Mouse (Mus musculus) kidney, adult 9 months (tissue): ENCODE results near the gene Khdc3.
"Not testable (repeated sequence)": the region's sequence is repeated elsewhere in the genome, so short reads cannot be mapped to it uniquely, and the experiment has no call there.

ENCODE experiments used
- DNase-seq: peaks from one replicate; pipeline ENCODE4 v3.0.0; 2022

Khdc3 gene

DNA sequence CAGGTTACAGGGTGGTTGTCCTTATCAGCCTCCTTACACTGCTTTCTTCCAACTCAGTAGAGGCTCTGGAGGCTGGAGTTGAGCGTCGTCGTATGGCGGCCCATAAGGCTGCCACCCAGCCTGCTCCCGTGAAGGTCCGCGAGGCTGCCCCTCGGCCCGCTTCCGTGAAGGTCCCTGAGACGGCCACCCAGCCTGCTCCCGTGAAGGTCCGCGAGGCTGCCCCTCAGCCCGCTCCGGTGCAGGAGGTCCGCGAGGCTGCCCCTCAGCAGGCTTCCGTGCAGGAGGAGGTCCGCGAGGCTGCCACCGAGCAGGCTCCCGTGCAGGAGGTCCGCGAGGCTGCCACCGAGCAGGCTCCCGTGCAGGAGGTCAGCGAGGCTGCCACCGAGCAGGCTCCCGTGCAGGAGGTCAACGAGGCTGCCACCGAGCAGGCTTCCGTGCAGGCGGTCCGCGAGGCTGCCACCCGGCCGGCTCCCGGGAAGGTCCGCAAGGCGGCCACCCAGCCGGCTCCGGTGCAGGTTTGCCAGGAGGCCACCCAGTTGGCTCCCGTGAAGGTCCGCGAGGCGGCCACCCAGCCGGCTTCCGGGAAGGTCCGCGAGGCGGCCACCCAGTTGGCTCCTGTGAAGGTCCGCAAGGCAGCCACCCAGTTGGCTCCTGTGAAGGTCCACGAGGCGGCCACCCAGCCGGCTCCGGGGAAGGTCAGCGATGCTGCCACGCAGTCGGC lies 1.7 kb downstream of the Khdc3 start:
- peak; percentile 37 for DNase-seq

GRCm38 (mm10) chr9:73103880-73104198 lies 2.2 kb downstream of the Khdc3 start:
- DNase-seq = no peak

- DNase-seq = no peak
These were observed 3.5 kb downstream of the Khdc3 start for GRCm38 (mm10) chr9:73105141-73105540.

GRCm38 (mm10) chr9:73105771-73106170 lies 4.1 kb downstream of the Khdc3 start:
- no peak for DNase-seq

GRCm38 (mm10) chr9:73112919-73113906 lies 11.6 kb downstream of the Khdc3 start, which contains the start of gene Rsl24d1:
Rsl24d1 (plus strand) TSS chr9:73113426.
- DNase-seq = peak; percentile 93

DNA sequence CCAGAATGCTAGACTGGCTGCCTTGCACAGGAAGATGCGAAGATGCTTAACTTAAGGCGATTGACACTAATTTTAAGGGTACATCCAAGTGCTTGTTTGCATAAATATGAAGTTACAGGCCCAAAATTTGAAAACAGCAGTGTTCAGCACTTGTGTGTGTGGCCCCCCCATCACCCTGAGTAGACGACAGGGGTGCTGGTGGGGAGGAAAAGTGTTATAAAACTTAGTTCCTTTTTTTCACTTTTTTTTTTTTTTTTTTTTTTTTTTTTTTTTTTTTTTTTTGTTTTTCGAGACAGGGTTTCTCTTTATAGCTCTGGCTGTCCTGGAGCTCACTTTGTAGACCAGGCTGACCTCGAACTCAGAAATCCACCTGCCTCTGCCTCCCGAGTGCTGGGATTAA lies 15.1 kb downstream of the Khdc3 start:
- DNase-seq = not testable (repeated sequence)

DNA sequence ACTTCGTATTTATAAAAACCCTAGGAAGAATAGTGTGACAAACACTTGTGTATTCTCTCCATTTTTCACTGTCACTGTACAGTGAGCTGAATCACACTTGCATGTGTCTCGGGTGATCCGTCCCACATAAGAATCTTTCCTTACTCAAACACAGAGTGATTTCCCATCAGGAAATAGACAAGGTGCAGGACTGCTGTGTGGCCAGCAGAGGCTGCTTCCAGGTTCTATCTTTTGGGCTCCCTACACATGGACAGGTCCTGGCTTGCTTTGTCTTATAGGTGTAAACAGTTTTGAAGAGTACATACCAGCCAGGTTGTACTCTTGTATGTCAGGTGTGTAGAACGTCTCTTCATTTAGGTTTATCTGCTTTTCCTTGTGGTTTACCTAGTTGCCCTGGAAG lies 16.4 kb downstream of the Khdc3 start:
- no peak for DNase-seq

DNA sequence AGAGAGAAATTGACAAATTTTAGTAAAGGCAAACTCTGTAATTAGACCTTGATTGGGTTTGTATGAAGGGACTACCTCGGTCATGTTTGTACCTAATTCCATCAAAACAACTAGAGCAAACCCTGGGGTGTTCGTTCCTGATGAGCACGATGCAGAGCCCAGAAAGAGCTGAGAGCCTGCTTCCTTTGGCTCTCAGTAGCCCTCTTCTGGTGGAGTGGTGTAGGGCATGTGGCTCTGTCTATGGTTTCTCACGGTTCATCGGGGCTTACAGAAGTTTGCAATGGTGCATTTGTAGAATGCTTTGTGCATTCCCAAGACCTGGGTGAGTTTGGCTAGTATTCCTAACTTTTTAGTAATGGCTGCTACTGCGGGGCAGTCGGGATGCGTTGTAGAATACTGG lies 20.1 kb downstream of the Khdc3 start:
- no peak for DNase-seq

DNA sequence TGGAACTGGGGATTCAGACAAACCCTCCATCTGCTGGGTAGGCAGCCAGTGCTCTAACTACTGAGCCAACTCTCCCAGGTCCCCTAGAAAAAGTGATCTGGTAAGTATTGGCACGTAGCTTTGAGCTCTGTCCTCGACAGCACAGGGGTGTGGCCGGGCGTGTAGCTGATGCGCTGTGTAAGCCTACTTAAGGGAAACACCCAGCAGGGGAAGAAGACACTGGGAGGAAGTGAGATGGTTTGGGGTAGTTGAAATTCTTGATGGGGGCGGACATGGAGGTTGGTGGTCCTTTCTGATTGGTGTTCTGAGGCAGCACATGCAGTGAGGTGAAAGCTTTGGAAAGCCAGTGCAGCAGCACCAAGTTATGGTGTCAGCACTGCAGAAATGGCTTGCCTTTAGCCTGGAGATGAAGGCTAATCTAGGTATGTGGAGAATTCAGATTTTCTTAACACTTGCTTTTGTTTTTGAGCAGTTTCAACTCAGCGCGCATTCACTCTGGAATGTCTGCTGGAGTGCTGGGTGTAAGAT lies 23.5 kb downstream of the Khdc3 start:
- no peak for DNase-seq

- DNase-seq = no peak
These were observed 25.8 kb downstream of the Khdc3 start for GRCm38 (mm10) chr9:73127457-73127856.

GRCm38 (mm10) chr9:73129875-73130274 lies 28.2 kb downstream of the Khdc3 start:
- DNase-seq = peak; percentile 28

DNA sequence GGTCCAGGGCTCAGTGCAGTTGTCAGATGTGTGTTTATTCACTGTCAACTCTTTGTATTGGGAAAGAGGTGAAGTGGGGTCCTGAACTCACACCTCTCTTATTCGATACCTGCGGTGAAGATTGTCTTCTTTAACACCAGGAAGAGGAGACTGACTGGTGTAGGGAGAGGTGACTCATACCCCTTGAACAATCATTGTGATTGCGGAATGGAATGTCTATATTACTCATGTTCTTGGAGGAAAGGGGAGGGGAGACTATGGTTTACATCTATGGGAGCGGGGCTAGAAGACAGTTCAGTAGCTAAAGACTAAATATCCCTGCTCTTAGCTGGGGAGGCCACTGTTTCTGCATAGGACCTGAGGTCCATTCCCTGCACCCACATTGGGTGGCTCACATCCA lies 28.9 kb downstream of the Khdc3 start:
- no peak for DNase-seq

- no peak for DNase-seq
These were observed 35.8 kb downstream of the Khdc3 start for GRCm38 (mm10) chr9:73137341-73137886.
